Mouse (Mus musculus) cerebral cortex, adult 2 months (tissue): ENCODE measurements around the gene Rsl1d1.

Source experiments
- WGBS: fragments of 180-500 bp; shearing (Covaris S2); methylation state at CpG from one replicate; pipeline ENCODE4 v1.1.7; 2018; 5-methylcytosine and 5-hydroxymethylcytosine counted together

The Rsl1d1 gene

GRCm38 (mm10) chr16:11164695-11165255 lies 38.4 kb downstream of the Rsl1d1 start:
- WGBS, result 46% methylated on average over 3 of the region's 3 CpGs

- 70% methylated on average over 3 of the region's 3 CpGs for WGBS
Measured at GRCm38 (mm10) chr16:11157721-11158120, 45.4 kb downstream of the Rsl1d1 start.

GRCm38 (mm10) chr16:11143706-11144483 lies 59.2 kb downstream of the Rsl1d1 start:
- WGBS, result 20% methylated on average over 56 of the region's 56 CpGs
